Mouse (Mus musculus) forebrain, embryonic 13.5 days (tissue): ENCODE measurements at regions not wholly inside any gene's neighbourhood (a gene's known extent, or its start where the extent isn't known, plus 50 kb on each side); places are given as distances from the start of the nearest gene placed in this dataset.

Experiments
- ATAC-seq: fragments of 200-750 bp; cut with Nextera tagmentation; 2 replicates; pipeline ENCODE4 v1.8.0; 2017
- H3K27ac ChIP-seq: fragments of 300-500 bp; sonication (generic); 2 replicates; pipeline ENCODE4 v1.5.1; 2015; ENCODE audit warnings: inconsistent platforms, mild to moderate bottlenecking, moderate library complexity
- H3K27me3 ChIP-seq: fragments of 300-500 bp; sonication (generic); 2 replicates; pipeline ENCODE4 v1.6.1; 2015; ENCODE audit warnings: mild to moderate bottlenecking, inconsistent platforms
- H3K36me3 ChIP-seq: fragments of 300-500 bp; sonication (generic); 2 replicates; pipeline ENCODE4 v1.6.1; 2015; ENCODE audit warnings: mild to moderate bottlenecking, inconsistent platforms; ENCODE audit not compliant: poor library complexity, severe bottlenecking
- H3K4me1 ChIP-seq: fragments of 300-500 bp; sonication (generic); 2 replicates; pipeline ENCODE4 v1.6.1; 2015; ENCODE audit warnings: inconsistent platforms
- H3K4me2 ChIP-seq: fragments of 300-500 bp; sonication (generic); 2 replicates; pipeline ENCODE4 v1.6.1; 2015; ENCODE audit warnings: inconsistent platforms, mild to moderate bottlenecking, moderate library complexity
- H3K4me3 ChIP-seq: fragments of 300-500 bp; sonication (generic); 2 replicates; pipeline ENCODE4 v1.5.1; 2015; ENCODE audit warnings: mild to moderate bottlenecking, inconsistent platforms
- H3K9ac ChIP-seq: fragments of 300-500 bp; sonication (generic); 2 replicates; pipeline ENCODE4 v1.6.1; 2015; ENCODE audit warnings: mild to moderate bottlenecking, inconsistent platforms
- H3K9me3 ChIP-seq: fragments of 300-500 bp; sonication (generic); replicated peaks from 2 replicates; pipeline ENCODE4 v1.6.1; 2016; ENCODE audit warnings: inconsistent platforms
- WGBS: fragments of 180-500 bp; shearing (Covaris S2); methylation state at CpG from one replicate; pipeline ENCODE4 v1.1.7; 2015; 5-methylcytosine and 5-hydroxymethylcytosine counted together

GRCm38 (mm10) chr16:31508981-31509380, 86.9 kb downstream of the Bdh1 start:
- Histone ChIP-seq H3K9ac (peak overlapping the region; percentile 49), H3K4me1 (peaks cover 31% of the 10 kb centered on the region), H3K9me3 (no peaks in the 10 kb centered on the region), H3K27ac (peak overlapping the region; percentile 77), H3K27me3 (no peaks in the 10 kb centered on the region), H3K4me3 (peak overlapping the region; percentile 9), H3K4me2 (peak overlapping the region; percentile 50), H3K36me3 (no peaks in the 10 kb centered on the region)
- ATAC-seq = peak; percentile 91
- WGBS = 2% methylated on average over 18 of the region's 18 CpGs

GRCm38 (mm10) chr16:31510097-31510496, 88.0 kb downstream of the Bdh1 start:
- no peaks in the 10 kb centered on the region for H3K27me3 ChIP-seq
- no peaks in the 10 kb centered on the region for H3K36me3 ChIP-seq
- H3K4me3 ChIP-seq = no peak overlapping the region
- H3K9ac ChIP-seq = no peak overlapping the region
- H3K4me1 ChIP-seq = peaks cover 31% of the 10 kb centered on the region
- no peak overlapping the region for H3K27ac ChIP-seq
- no peak for ATAC-seq
- no peak overlapping the region for H3K4me2 ChIP-seq
- WGBS = 78% methylated on average over 8 of the region's 8 CpGs
- H3K9me3 ChIP-seq = no peaks in the 10 kb centered on the region

- no peak for ATAC-seq
- peaks cover 6% of the 10 kb centered on the region; the same call in 1 of the 2 replicates for H3K9me3 ChIP-seq
These were observed 96.7 kb downstream of the Bdh1 start for GRCm38 (mm10) chr16:31518816-31519215.

GRCm38 (mm10) chr16:31520081-31520480, 98.0 kb downstream of the Bdh1 start:
- no peaks in the 10 kb centered on the region for H3K27me3 ChIP-seq
- H3K4me2 ChIP-seq = no peak overlapping the region
- no peak overlapping the region for H3K4me3 ChIP-seq
- no peak overlapping the region for H3K27ac ChIP-seq
- no peak for ATAC-seq
- peaks cover 6% of the 10 kb centered on the region; the same call in 1 of the 2 replicates for H3K9me3 ChIP-seq
- H3K4me1 ChIP-seq = no peaks in the 10 kb centered on the region
- 68% methylated on average over 9 of the region's 9 CpGs for WGBS
- H3K9ac ChIP-seq = no peak overlapping the region
- no peaks in the 10 kb centered on the region for H3K36me3 ChIP-seq

More at GRCm38 (mm10) chr16:31518816-31519215, 96.7 kb downstream of the Bdh1 start:
- no peak overlapping the region for H3K4me3 ChIP-seq
- no peak overlapping the region for H3K27ac ChIP-seq
- no peak overlapping the region for H3K4me2 ChIP-seq
- no peak overlapping the region for H3K9ac ChIP-seq
- no peaks in the 10 kb centered on the region for H3K27me3 ChIP-seq
- no peaks in the 10 kb centered on the region for H3K36me3 ChIP-seq
- WGBS = 91% methylated on average over 3 of the region's 3 CpGs
- H3K4me1 ChIP-seq = no peaks in the 10 kb centered on the region

- Histone ChIP-seq H3K9ac (no peak overlapping the region), H3K4me3 (no peak overlapping the region), H3K27ac (no peak overlapping the region), H3K9me3 (peaks cover 6% of the 10 kb centered on the region; the same call in 1 of the 2 replicates), H3K27me3 (no peaks in the 10 kb centered on the region), H3K4me1 (no peaks in the 10 kb centered on the region), H3K36me3 (no peaks in the 10 kb centered on the region), H3K4me2 (no peak overlapping the region)
- 80% methylated on average over 6 of the region's 6 CpGs for WGBS
- no peak for ATAC-seq
These were observed 99.7 kb downstream of the Bdh1 start for GRCm38 (mm10) chr16:31521786-31522185.

GRCm38 (mm10) chr16:31526711-31527344, 104.7 kb downstream of the Bdh1 start:
- no peak for ATAC-seq
- Histone ChIP-seq H3K4me3 (no peak overlapping the region), H3K27ac (no peak overlapping the region), H3K4me1 (peaks cover 11% of the 10 kb centered on the region; the same call in 1 of the 2 replicates), H3K27me3 (no peaks in the 10 kb centered on the region), H3K9me3 (no peaks in the 10 kb centered on the region), H3K4me2 (no peak overlapping the region), H3K36me3 (no peaks in the 10 kb centered on the region), H3K9ac (no peak overlapping the region)
- 78% methylated on average over 10 of the region's 10 CpGs for WGBS

GRCm38 (mm10) chr16:31528596-31529283, 106.7 kb downstream of the Bdh1 start:
- Histone ChIP-seq H3K4me1 (peaks cover 11% of the 10 kb centered on the region; the same call in 1 of the 2 replicates), H3K36me3 (no peaks in the 10 kb centered on the region), H3K9ac (no peak overlapping the region), H3K27me3 (no peaks in the 10 kb centered on the region), H3K4me2 (no peak overlapping the region), H3K27ac (no peak overlapping the region), H3K4me3 (no peak overlapping the region), H3K9me3 (no peaks in the 10 kb centered on the region)
- no peak for ATAC-seq
- 44% methylated on average over 11 of the region's 11 CpGs for WGBS

GRCm38 (mm10) chr16:31529284-31529958, 107.3 kb downstream of the Bdh1 start:
- H3K4me2 ChIP-seq = no peak overlapping the region
- H3K4me1 ChIP-seq = peaks cover 11% of the 10 kb centered on the region; the same call in 1 of the 2 replicates
- ATAC-seq = no peak
- 81% methylated on average over 13 of the region's 13 CpGs for WGBS
- no peak overlapping the region for H3K4me3 ChIP-seq
- H3K9me3 ChIP-seq = no peaks in the 10 kb centered on the region
- H3K9ac ChIP-seq = no peak overlapping the region
- H3K27ac ChIP-seq = no peak overlapping the region
- no peaks in the 10 kb centered on the region for H3K27me3 ChIP-seq
- H3K36me3 ChIP-seq = no peaks in the 10 kb centered on the region

- no peak overlapping the region for H3K9ac ChIP-seq
- H3K4me1 ChIP-seq = peaks cover 18% of the 10 kb centered on the region; the same call in 1 of the 2 replicates
- 92% methylated on average over 8 of the region's 8 CpGs for WGBS
- no peaks in the 10 kb centered on the region for H3K9me3 ChIP-seq
- no peak for ATAC-seq
- no peak overlapping the region for H3K4me3 ChIP-seq
- no peak overlapping the region for H3K27ac ChIP-seq
- no peaks in the 10 kb centered on the region for H3K36me3 ChIP-seq
- H3K27me3 ChIP-seq = no peaks in the 10 kb centered on the region
- H3K4me2 ChIP-seq = no peak overlapping the region
These were observed 108.0 kb downstream of the Bdh1 start for GRCm38 (mm10) chr16:31530090-31530489.

- Histone ChIP-seq H3K36me3 (no peaks in the 10 kb centered on the region), H3K4me3 (no peak overlapping the region), H3K9ac (no peak overlapping the region), H3K27me3 (no peaks in the 10 kb centered on the region), H3K4me1 (peaks cover 19% of the 10 kb centered on the region; the same call in 1 of the 2 replicates), H3K27ac (no peak overlapping the region), H3K4me2 (no peak overlapping the region), H3K9me3 (no peaks in the 10 kb centered on the region)
- ATAC-seq = no peak
- WGBS = 61% methylated on average over 6 of the region's 6 CpGs
These were observed 111.2 kb downstream of the Bdh1 start for GRCm38 (mm10) chr16:31533196-31533777.

GRCm38 (mm10) chr16:31534923-31535523, 112.9 kb downstream of the Bdh1 start:
- Histone ChIP-seq H3K36me3 (no peaks in the 10 kb centered on the region), H3K4me1 (peaks cover 9% of the 10 kb centered on the region; the same call in 1 of the 2 replicates), H3K9me3 (no peaks in the 10 kb centered on the region), H3K27me3 (no peaks in the 10 kb centered on the region), H3K4me3 (no peak overlapping the region), H3K27ac (no peak overlapping the region), H3K4me2 (no peak overlapping the region), H3K9ac (no peak overlapping the region)
- 8% methylated on average over 4 of the region's 4 CpGs for WGBS
- 0 out of 2 replicates have a peak, but pooled peaks have one; percentile 21 for ATAC-seq
